Mouse (Mus musculus) embryonic facial prominence, embryonic 11.5 days (tissue): ENCODE results near the gene Ptprg. TPM values are rescaled to one million over a fixed set of nuclear protein-coding genes. Genes with fewer than 3 reads are reported as not detected.

Source experiments
- ATAC-seq: fragments of 200-750 bp; cut with Nextera tagmentation; replicated peaks from 2 replicates; pipeline ENCODE4 v1.8.0; 2017; ENCODE audit warnings: low read depth; ENCODE audit not compliant: insufficient number of reproducible peaks, low FRiP score, low TSS enrichment
- DNase-seq: peaks from one replicate; pipeline ENCODE4 v3.0.0-alpha.2; 2015; ENCODE audit warnings: low spot score
- H3K27ac ChIP-seq: fragments of 300-500 bp; sonication (generic); replicated peaks from 2 replicates; pipeline ENCODE4 v1.5.1; 2014; ENCODE audit warnings: mild to moderate bottlenecking, low read depth, low read length, control low read depth
- H3K27me3 ChIP-seq: fragments of 300-500 bp; sonication (generic); 2 replicates; pipeline ENCODE4 v1.6.1; 2014; ENCODE audit warnings: mild to moderate bottlenecking, low read length, moderate library complexity, mixed read lengths; ENCODE audit not compliant: control insufficient read depth, insufficient read depth
- H3K36me3 ChIP-seq: fragments of 300-500 bp; sonication (generic); replicated peaks from 2 replicates; pipeline ENCODE4 v1.6.1; 2014; ENCODE audit warnings: low read depth, mild to moderate bottlenecking, low read length, moderate library complexity, mixed read lengths; ENCODE audit not compliant: control insufficient read depth, insufficient read depth
- H3K4me1 ChIP-seq: fragments of 300-500 bp; sonication (generic); 2 replicates; pipeline ENCODE4 v1.6.1; 2014; ENCODE audit warnings: low read length, mixed read lengths; ENCODE audit not compliant: control insufficient read depth, insufficient read depth
- H3K4me2 ChIP-seq: fragments of 300-500 bp; sonication (generic); 2 replicates; pipeline ENCODE4 v1.6.1; 2014; ENCODE audit warnings: low read depth, mild to moderate bottlenecking, control low read depth, low read length, moderate library complexity
- H3K4me3 ChIP-seq: fragments of 300-500 bp; sonication (generic); 2 replicates; pipeline ENCODE4 v1.5.1; 2014; ENCODE audit warnings: low read depth, low read length, control low read depth
- H3K9ac ChIP-seq: fragments of 300-500 bp; sonication (generic); replicated peaks from 2 replicates; pipeline ENCODE4 v1.6.1; 2014; ENCODE audit warnings: mild to moderate bottlenecking, control low read depth, low read length
- H3K9me3 ChIP-seq: fragments of 300-500 bp; sonication (generic); replicated peaks from 2 replicates; pipeline ENCODE4 v1.6.1; 2016; ENCODE audit warnings: mild to moderate bottlenecking, low read length, inconsistent platforms, mixed read lengths; ENCODE audit not compliant: control insufficient read depth
- WGBS: fragments of 180-500 bp; shearing (Covaris S2); extraction: QIAGEN DNeasy Blood & Tissue Kit; methylation state at CpG from one replicate; pipeline ENCODE4 v1.1.7; 2014; 5-methylcytosine and 5-hydroxymethylcytosine counted together
- polyA plus RNA-seq: library from polyadenylated mRNA; unstranded; fragments of >200 nt; fragmentation: Nextera tagmentation; extraction: Ambion mirVana; gene quantifications from 2 replicates; pipeline ENCODE4 v1.2.1, GENCODE M21; 2014

The Ptprg gene
- polyA plus RNA-seq, 1 experiment from 2014 or later: 28.7 TPM

- H3K9me3 ChIP-seq: no peaks in the 10 kb centered on the region
- no peaks in the 10 kb centered on the region for H3K4me1 ChIP-seq
- H3K4me2 ChIP-seq: no peak overlapping the region
- no peaks in the 10 kb centered on the region for H3K27me3 ChIP-seq
- no peaks in the 10 kb centered on the region for H3K36me3 ChIP-seq
- H3K27ac ChIP-seq: no peak overlapping the region
- 47% methylated on average over 7 of the region's 7 CpGs for WGBS
- DNase-seq (no peak), ATAC-seq (no peak)
- H3K4me3 ChIP-seq: no peak overlapping the region
- no peak overlapping the region for H3K9ac ChIP-seq
Observed at GRCm38 (mm10) chr14:11822830-11823700, 269.7 kb downstream of the Ptprg start.

GRCm38 (mm10) chr14:11823701-11824095 is 270.4 kb downstream of the Ptprg start:
- ATAC-seq: no peak
- 80% methylated on average over 6 of the region's 6 CpGs for WGBS
- no peaks in the 10 kb centered on the region for H3K27me3 ChIP-seq

GRCm38 (mm10) chr14:11824915-11825314 is 271.6 kb downstream of the Ptprg start:
- Histone ChIP-seq H3K4me3 (no peak overlapping the region), H3K27ac (no peak overlapping the region)
- WGBS: 76% methylated on average over 8 of the region's 8 CpGs

More at GRCm38 (mm10) chr14:11823701-11824095, 270.4 kb downstream of the Ptprg start:
- Histone ChIP-seq H3K36me3 (no peaks in the 10 kb centered on the region), H3K9me3 (no peaks in the 10 kb centered on the region), H3K27ac (no peak overlapping the region), H3K4me3 (no peak overlapping the region), H3K4me1 (no peaks in the 10 kb centered on the region), H3K4me2 (no peak overlapping the region), H3K9ac (no peak overlapping the region)
- DNase-seq: no peak

GRCm38 (mm10) chr14:11825551-11825950 is 272.2 kb downstream of the Ptprg start:
- no peak overlapping the region for H3K4me3 ChIP-seq
- no peaks in the 10 kb centered on the region for H3K36me3 ChIP-seq
- no peak overlapping the region for H3K4me2 ChIP-seq
- no peaks in the 10 kb centered on the region for H3K9me3 ChIP-seq
- DNase-seq: no peak
- no peaks in the 10 kb centered on the region for H3K4me1 ChIP-seq
- H3K9ac ChIP-seq: no peak overlapping the region
- no peak overlapping the region for H3K27ac ChIP-seq
- WGBS: 87% methylated on average over 2 of the region's 2 CpGs
- no peak for ATAC-seq
- H3K27me3 ChIP-seq: no peaks in the 10 kb centered on the region

More at GRCm38 (mm10) chr14:11824915-11825314, 271.6 kb downstream of the Ptprg start:
- DNase-seq (no peak), ATAC-seq (no peak; the same call in 1 of the 2 replicates)
- Histone ChIP-seq H3K27me3 (no peaks in the 10 kb centered on the region), H3K9me3 (no peaks in the 10 kb centered on the region), H3K9ac (no peak overlapping the region), H3K4me2 (no peak overlapping the region), H3K36me3 (no peaks in the 10 kb centered on the region), H3K4me1 (no peaks in the 10 kb centered on the region)

- Histone ChIP-seq H3K36me3 (no peaks in the 10 kb centered on the region), H3K27ac (no peak overlapping the region), H3K4me2 (no peak overlapping the region), H3K27me3 (no peaks in the 10 kb centered on the region), H3K4me1 (no peaks in the 10 kb centered on the region), H3K9me3 (no peaks in the 10 kb centered on the region), H3K9ac (no peak overlapping the region), H3K4me3 (no peak overlapping the region)
- DNase-seq (no peak), ATAC-seq (no peak)
- 27% methylated on average over 4 of the region's 4 CpGs for WGBS
Observed at GRCm38 (mm10) chr14:11828086-11828485, 274.8 kb downstream of the Ptprg start.

GRCm38 (mm10) chr14:11833678-11834077 is 280.3 kb downstream of the Ptprg start:
- no peak overlapping the region for H3K4me3 ChIP-seq
- H3K9me3 ChIP-seq: no peaks in the 10 kb centered on the region
- no peak for DNase-seq
- H3K9ac ChIP-seq: no peak overlapping the region
- no peak overlapping the region for H3K27ac ChIP-seq
- 92% methylated on average over 3 of the region's 3 CpGs for WGBS
- no peaks in the 10 kb centered on the region for H3K4me1 ChIP-seq
- no peak overlapping the region for H3K4me2 ChIP-seq
- no peak for ATAC-seq
- H3K36me3 ChIP-seq: no peaks in the 10 kb centered on the region
- no peaks in the 10 kb centered on the region for H3K27me3 ChIP-seq

GRCm38 (mm10) chr14:11835706-11836445 is 282.5 kb downstream of the Ptprg start:
- H3K4me1 ChIP-seq: no peaks in the 10 kb centered on the region
- H3K9me3 ChIP-seq: no peaks in the 10 kb centered on the region
- ATAC-seq (no peak), DNase-seq (no peak)
- H3K9ac ChIP-seq: no peak overlapping the region
- WGBS: 73% methylated on average over 12 of the region's 12 CpGs
- no peaks in the 10 kb centered on the region for H3K36me3 ChIP-seq
- no peak overlapping the region for H3K4me2 ChIP-seq
- no peak overlapping the region for H3K4me3 ChIP-seq
- no peak overlapping the region for H3K27ac ChIP-seq
- H3K27me3 ChIP-seq: no peaks in the 10 kb centered on the region

- DNase-seq (no peak), ATAC-seq (no peak)
- Histone ChIP-seq H3K4me2 (no peak overlapping the region), H3K27ac (no peak overlapping the region), H3K4me1 (no peaks in the 10 kb centered on the region), H3K36me3 (no peaks in the 10 kb centered on the region), H3K9me3 (no peaks in the 10 kb centered on the region), H3K9ac (no peak overlapping the region), H3K4me3 (no peak overlapping the region), H3K27me3 (no peaks in the 10 kb centered on the region)
- 92% methylated on average over 1 of the region's 1 CpGs for WGBS
Observed at GRCm38 (mm10) chr14:11837714-11838113, 284.4 kb downstream of the Ptprg start.
